Mouse (Mus musculus): ENCODE measurements around the gene 6330403K07Rik. TPM values are rescaled to one million over a fixed set of nuclear protein-coding genes. Genes with fewer than 3 reads are reported as not detected.

6330403K07Rik gene
- total RNA-seq (2014; rRNA removed) (743 and 785 TPM in 2 replicates), polyA plus RNA-seq (2015; fragmentation: Nextera tagmentation; extraction: Ambion mirVana) (854 and 864 TPM in 2 replicates)

- no peaks in the 10 kb centered on the region for H3K9me3 ChIP-seq (ENCODE audit: low read length)
- no peaks in the 10 kb centered on the region for H3K27me3 ChIP-seq (ENCODE audit: insufficient read depth, low read length)
- H3K4me3 ChIP-seq (ENCODE audit: low read depth, low read length) = peak within 1 kb of the TSS; percentile 55
- no peaks in the 10 kb centered on the region for H3K36me3 ChIP-seq (ENCODE audit: insufficient read depth, low read length)
- DNase-seq (ENCODE audit: low spot score) (peak; percentile 93), ATAC-seq (ENCODE audit: low FRiP score) (peak; percentile 96)
- under 1% methylated on average over 28 of the region's 31 CpGs for WGBS
- H3K27ac ChIP-seq (ENCODE audit: low read depth, low read length) = peak within 1 kb of the TSS; percentile 94
- peak within 1 kb of the TSS; percentile 83 for H3K9ac ChIP-seq (replicated peaks; ENCODE audit: low read length, poor library complexity, severe bottlenecking)
- H3K4me2 ChIP-seq (ENCODE audit: low read depth, low read length, poor library complexity, severe bottlenecking) = peak within 1 kb of the TSS; percentile 76
- H3K4me1 ChIP-seq (ENCODE audit: insufficient read depth, low read length) = peaks cover 8% of the 10 kb centered on the region; the same call in 1 of the 2 replicates
- no peak for TF ChIP-seq CTCF (IDR thresholded peaks at IDR 0.05)
These were observed at the start of gene 6330403K07Rik for GRCm38 (mm10) chr11:71033163-71033761. Gene 6330403K07Rik, minus strand, starts transcription at chr11:71033513.

- Histone ChIP-seq H3K4me2 (ENCODE audit: low read depth, low read length, poor library complexity, severe bottlenecking) (no peak overlapping the region), H3K36me3 (ENCODE audit: insufficient read depth, low read length) (no peaks in the 10 kb centered on the region), H3K4me3 (ENCODE audit: low read depth, low read length) (no peak overlapping the region), H3K27me3 (ENCODE audit: insufficient read depth, low read length) (no peaks in the 10 kb centered on the region), H3K9me3 (ENCODE audit: low read length) (0 out of 2 replicates have a peak, but pooled peaks cover 3% of the 10 kb centered on the region), H3K4me1 (ENCODE audit: insufficient read depth, low read length) (no peaks in the 10 kb centered on the region), H3K9ac (replicated peaks; ENCODE audit: low read length, poor library complexity, severe bottlenecking) (no peak overlapping the region), H3K27ac (ENCODE audit: low read depth, low read length) (no peak overlapping the region)
- DNase-seq (ENCODE audit: low spot score) (no peak), ATAC-seq (ENCODE audit: low FRiP score) (no peak)
- 74% methylated on average over 1 of the region's 1 CpGs for WGBS
- TF ChIP-seq CTCF (IDR thresholded peaks at IDR 0.05) = no peak
These were observed 43.0 kb upstream of the 6330403K07Rik start for GRCm38 (mm10) chr11:71076342-71076741.

- no peaks in the 10 kb centered on the region for H3K36me3 ChIP-seq (ENCODE audit: insufficient read depth, low read length)
- no peaks in the 10 kb centered on the region for H3K27me3 ChIP-seq (ENCODE audit: insufficient read depth, low read length)
- WGBS = 0% methylated on average over 1 of the region's 1 CpGs
- H3K4me2 ChIP-seq (ENCODE audit: low read depth, low read length, poor library complexity, severe bottlenecking) = no peak overlapping the region
- DNase-seq (ENCODE audit: low spot score) (peak; percentile 78), ATAC-seq (ENCODE audit: low FRiP score) (no peak)
- no peak overlapping the region for H3K9ac ChIP-seq (replicated peaks; ENCODE audit: low read length, poor library complexity, severe bottlenecking)
- peak; percentile 85 for TF ChIP-seq CTCF (IDR thresholded peaks at IDR 0.05)
- no peak overlapping the region for H3K27ac ChIP-seq (ENCODE audit: low read depth, low read length)
- H3K4me3 ChIP-seq (ENCODE audit: low read depth, low read length) = no peak overlapping the region
- no peaks in the 10 kb centered on the region for H3K4me1 ChIP-seq (ENCODE audit: insufficient read depth, low read length)
- no peaks in the 10 kb centered on the region for H3K9me3 ChIP-seq (ENCODE audit: low read length)
These were observed 19.2 kb upstream of the 6330403K07Rik start for GRCm38 (mm10) chr11:71052554-71052953.

- Histone ChIP-seq H3K27ac (ENCODE audit: low read depth, low read length) (no peak overlapping the region), H3K9me3 (ENCODE audit: low read length) (no peaks in the 10 kb centered on the region), H3K4me2 (ENCODE audit: low read depth, low read length, poor library complexity, severe bottlenecking) (no peak overlapping the region), H3K9ac (replicated peaks; ENCODE audit: low read length, poor library complexity, severe bottlenecking) (no peak overlapping the region), H3K4me1 (ENCODE audit: insufficient read depth, low read length) (no peaks in the 10 kb centered on the region), H3K4me3 (ENCODE audit: low read depth, low read length) (no peak overlapping the region), H3K27me3 (ENCODE audit: insufficient read depth, low read length) (no peaks in the 10 kb centered on the region), H3K36me3 (ENCODE audit: insufficient read depth, low read length) (no peaks in the 10 kb centered on the region)
- ATAC-seq (ENCODE audit: low FRiP score) (no peak), DNase-seq (ENCODE audit: low spot score) (no peak)
- 92% methylated on average over 5 of the region's 5 CpGs for WGBS
- no peak for TF ChIP-seq CTCF (IDR thresholded peaks at IDR 0.05)
These were observed 6.4 kb upstream of the 6330403K07Rik start for GRCm38 (mm10) chr11:71039526-71040298.

GRCm38 (mm10) chr11:71032491-71033162 is 686 bp downstream of the 6330403K07Rik start:
- WGBS = 3% methylated on average over 26 of the region's 26 CpGs
- DNase-seq (ENCODE audit: low spot score) (peak; percentile 60), ATAC-seq (ENCODE audit: low FRiP score) (peak; percentile 53)
- peak overlapping the region; percentile 83 for H3K9ac ChIP-seq (replicated peaks; ENCODE audit: low read length, poor library complexity, severe bottlenecking)
- peaks cover 8% of the 10 kb centered on the region; the same call in 1 of the 2 replicates for H3K4me1 ChIP-seq (ENCODE audit: insufficient read depth, low read length)
- H3K27me3 ChIP-seq (ENCODE audit: insufficient read depth, low read length) = no peaks in the 10 kb centered on the region
- no peaks in the 10 kb centered on the region for H3K9me3 ChIP-seq (ENCODE audit: low read length)
- H3K4me2 ChIP-seq (ENCODE audit: low read depth, low read length, poor library complexity, severe bottlenecking) = peak overlapping the region; percentile 76
- H3K27ac ChIP-seq (ENCODE audit: low read depth, low read length) = peak overlapping the region; percentile 94
- TF ChIP-seq CTCF (IDR thresholded peaks at IDR 0.05) = no peak
- peak overlapping the region; percentile 55 for H3K4me3 ChIP-seq (ENCODE audit: low read depth, low read length)
- H3K36me3 ChIP-seq (ENCODE audit: insufficient read depth, low read length) = 0 out of 2 replicates have a peak, but pooled peaks cover 5% of the 10 kb centered on the region

Data from midbrain, postnatal 0 days (tissue).